Mouse (Mus musculus): ENCODE results near the gene Cacng5. TPM values are rescaled to one million over a fixed set of nuclear protein-coding genes. Genes with fewer than 3 reads are reported as not detected.

Cacng5 gene
- polyA plus RNA-seq, 1 experiment from 2014 or later: 0.63 TPM

Other genes starting within 250 kb of the Cacng5 start
- 0.19 TPM in 1 of 2 replicates, not detected in the other for gene Cacng1, start 198.5 kb downstream of the Cacng5 start, polyA plus RNA-seq (2015; fragmentation: Nextera tagmentation; extraction: Ambion mirVana)
- gene Cacng4, start 120.5 kb downstream of the Cacng5 start, polyA plus RNA-seq (2015; fragmentation: Nextera tagmentation; extraction: Ambion mirVana): 4.1 and 5.8 TPM in 2 replicates